Mouse (Mus musculus): ENCODE measurements around the gene Wdr92. TPM values are rescaled to one million over a fixed set of nuclear protein-coding genes. Genes with fewer than 3 reads are reported as not detected.

Gene Wdr92
- 33.9 and 35.2 TPM in 2 replicates for polyA plus RNA-seq (2014; fragmentation: Nextera tagmentation; extraction: Ambion mirVana)

- no peaks in the 10 kb centered on the region for H3K4me1 ChIP-seq (replicated peaks; ENCODE audit: control insufficient read depth, insufficient read depth, low read length)
- H3K9ac ChIP-seq (ENCODE audit: low read depth, low read length) = no peak within 1 kb of the TSS
- ATAC-seq (ENCODE audit: low FRiP score) = no peak
- 86% methylated on average over 3 of the region's 3 CpGs for WGBS
- DNase-seq (ENCODE audit: low spot score) = no peak
- H3K4me3 ChIP-seq (ENCODE audit: low read depth, low read length) = no peak within 1 kb of the TSS
- H3K9me3 ChIP-seq (ENCODE audit: control insufficient read depth, low read length) = no peaks in the 10 kb centered on the region
- no peak within 1 kb of the TSS for H3K27ac ChIP-seq (ENCODE audit: low read depth, low read length)
- H3K4me2 ChIP-seq (replicated peaks; ENCODE audit: low read depth, low read length) = no peak within 1 kb of the TSS
- H3K36me3 ChIP-seq (ENCODE audit: control insufficient read depth, insufficient read depth, low read length) = no peaks in the 10 kb centered on the region
- no peaks in the 10 kb centered on the region for H3K27me3 ChIP-seq (ENCODE audit: control insufficient read depth, insufficient read depth, low read length)
These were observed at the start of gene Wdr92 for GRCm38 (mm10) chr11:17181807-17182206. Gene Wdr92 (plus strand): TSS chr11:17182107.

- DNase-seq (ENCODE audit: low spot score) = no peak
- WGBS = 19% methylated on average over 6 of the region's 6 CpGs
- Histone ChIP-seq H3K9me3 (ENCODE audit: control insufficient read depth, low read length) (no peaks in the 10 kb centered on the region), H3K27ac (ENCODE audit: low read depth, low read length) (no peak overlapping the region), H3K27me3 (ENCODE audit: control insufficient read depth, insufficient read depth, low read length) (no peaks in the 10 kb centered on the region), H3K36me3 (ENCODE audit: control insufficient read depth, insufficient read depth, low read length) (no peaks in the 10 kb centered on the region), H3K9ac (ENCODE audit: low read depth, low read length) (no peak overlapping the region), H3K4me1 (replicated peaks; ENCODE audit: control insufficient read depth, insufficient read depth, low read length) (no peaks in the 10 kb centered on the region), H3K4me2 (replicated peaks; ENCODE audit: low read depth, low read length) (no peak overlapping the region), H3K4me3 (ENCODE audit: low read depth, low read length) (no peak overlapping the region)
- no peak for ATAC-seq (ENCODE audit: low FRiP score)
These were observed 46.3 kb upstream of the Wdr92 start for GRCm38 (mm10) chr11:17135638-17136037.

- no peaks in the 10 kb centered on the region for H3K36me3 ChIP-seq (ENCODE audit: control insufficient read depth, insufficient read depth, low read length)
- no peak overlapping the region for H3K4me2 ChIP-seq (replicated peaks; ENCODE audit: low read depth, low read length)
- WGBS = 76% methylated on average over 6 of the region's 6 CpGs
- no peak overlapping the region for H3K27ac ChIP-seq (ENCODE audit: low read depth, low read length)
- no peak overlapping the region for H3K4me3 ChIP-seq (ENCODE audit: low read depth, low read length)
- no peaks in the 10 kb centered on the region for H3K9me3 ChIP-seq (ENCODE audit: control insufficient read depth, low read length)
- H3K4me1 ChIP-seq (replicated peaks; ENCODE audit: control insufficient read depth, insufficient read depth, low read length) = no peaks in the 10 kb centered on the region
- H3K27me3 ChIP-seq (ENCODE audit: control insufficient read depth, insufficient read depth, low read length) = no peaks in the 10 kb centered on the region
- DNase-seq (ENCODE audit: low spot score) = no peak
- ATAC-seq (ENCODE audit: low FRiP score) = no peak
- H3K9ac ChIP-seq (ENCODE audit: low read depth, low read length) = no peak overlapping the region
These were observed 43.4 kb upstream of the Wdr92 start for GRCm38 (mm10) chr11:17138306-17139033.

DNA sequence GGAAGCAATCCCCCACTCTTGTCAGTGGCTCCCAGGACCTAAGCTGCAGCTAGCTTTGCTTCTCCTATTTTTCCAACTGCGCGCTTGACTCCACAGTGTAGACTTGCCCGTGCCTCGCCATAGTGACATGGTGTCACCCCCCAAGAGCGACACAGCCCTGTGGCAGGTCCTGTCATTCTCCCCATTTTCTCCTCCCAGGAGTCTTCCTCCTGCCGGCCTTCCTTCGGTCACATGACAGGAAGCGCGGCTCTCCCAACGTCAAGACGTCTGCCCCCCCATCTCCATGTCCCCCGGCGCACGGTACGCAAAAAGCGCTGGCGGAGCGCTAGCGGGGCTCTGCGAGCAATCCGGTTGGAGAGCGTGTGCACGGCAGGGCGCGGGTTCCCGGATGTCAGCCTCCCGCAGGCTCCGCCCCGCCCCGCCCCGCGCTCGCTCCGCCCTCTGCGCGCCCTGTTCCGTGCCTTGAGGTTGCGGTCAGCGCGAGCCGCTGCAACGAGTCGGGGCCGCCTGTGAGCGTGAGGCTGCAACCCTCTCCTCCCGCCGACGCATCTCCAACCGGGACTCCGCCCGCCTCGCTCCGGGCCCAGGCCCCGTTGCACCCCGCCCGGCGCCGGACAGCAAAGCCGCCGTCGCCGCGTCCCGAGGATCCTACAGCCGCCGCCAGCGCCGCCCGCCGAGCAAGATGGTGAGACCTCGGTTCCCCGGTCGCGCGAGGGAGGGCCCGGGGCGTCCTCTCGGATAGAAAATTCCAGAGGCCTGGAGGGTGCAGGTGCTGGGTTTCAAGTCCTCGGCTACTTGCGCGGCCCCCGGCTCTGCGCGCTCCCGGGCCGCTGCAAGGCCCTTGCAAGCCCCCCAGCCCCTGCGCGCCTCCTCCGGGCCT lies 22.8 kb upstream of the Wdr92 start, which contains the start of gene Ppp3r1:
Gene Ppp3r1 (plus strand): TSS at position 406 of the 880 bp plus-strand sequence.
- peak; percentile 97 for DNase-seq (ENCODE audit: low spot score)
- ATAC-seq (ENCODE audit: low FRiP score) = peak; percentile 98
- under 1% methylated on average over 65 of the region's 89 CpGs for WGBS

GRCm38 (mm10) chr11:17159738-17160241 lies 22.1 kb upstream of the Wdr92 start:
- 1% methylated on average over 41 of the region's 46 CpGs for WGBS
- peak; percentile 61 for ATAC-seq (ENCODE audit: low FRiP score)

More for the DNA sequence above, 22.8 kb upstream of the Wdr92 start, which contains the start of gene Ppp3r1:
- no peaks in the 10 kb centered on the region for H3K4me1 ChIP-seq (replicated peaks; ENCODE audit: control insufficient read depth, insufficient read depth, low read length)
- H3K4me3 ChIP-seq (ENCODE audit: low read depth, low read length) = peak within 1 kb of the TSS; percentile 87
- H3K27ac ChIP-seq (ENCODE audit: low read depth, low read length) = peak within 1 kb of the TSS; percentile 93
- H3K4me2 ChIP-seq (replicated peaks; ENCODE audit: low read depth, low read length) = peak within 1 kb of the TSS; percentile 50
- H3K9me3 ChIP-seq (ENCODE audit: control insufficient read depth, low read length) = no peaks in the 10 kb centered on the region
- H3K36me3 ChIP-seq (ENCODE audit: control insufficient read depth, insufficient read depth, low read length) = no peaks in the 10 kb centered on the region
- peak within 1 kb of the TSS; percentile 92 for H3K9ac ChIP-seq (ENCODE audit: low read depth, low read length)
- no peaks in the 10 kb centered on the region for H3K27me3 ChIP-seq (ENCODE audit: control insufficient read depth, insufficient read depth, low read length)

DNA sequence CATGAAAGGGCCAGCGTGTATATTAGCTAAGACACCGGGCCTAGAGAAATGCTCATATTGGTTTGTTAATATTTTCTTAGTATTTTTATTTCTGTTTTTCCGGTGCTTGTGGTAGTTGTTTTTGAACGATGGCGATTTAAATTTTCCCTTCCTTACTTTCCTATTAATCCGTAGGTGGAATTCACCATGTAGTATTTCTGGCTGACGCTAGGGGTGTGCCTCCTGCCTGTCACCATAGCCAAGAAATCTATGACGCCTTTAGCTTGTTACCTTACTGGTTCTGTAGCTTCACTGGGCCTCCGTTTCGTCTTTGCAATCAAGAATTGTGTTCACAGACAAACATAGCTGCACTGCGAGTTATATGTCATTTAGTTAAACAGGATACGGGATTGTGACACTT lies 21.7 kb upstream of the Wdr92 start:
- Histone ChIP-seq H3K9me3 (ENCODE audit: control insufficient read depth, low read length) (no peaks in the 10 kb centered on the region), H3K9ac (ENCODE audit: low read depth, low read length) (peak overlapping the region; percentile 92), H3K4me3 (ENCODE audit: low read depth, low read length) (peak overlapping the region; percentile 87), H3K4me2 (replicated peaks; ENCODE audit: low read depth, low read length) (peak overlapping the region; percentile 50), H3K27ac (ENCODE audit: low read depth, low read length) (peak overlapping the region; percentile 93; the same call in 1 of the 2 replicates), H3K27me3 (ENCODE audit: control insufficient read depth, insufficient read depth, low read length) (no peaks in the 10 kb centered on the region), H3K36me3 (ENCODE audit: control insufficient read depth, insufficient read depth, low read length) (no peaks in the 10 kb centered on the region), H3K4me1 (replicated peaks; ENCODE audit: control insufficient read depth, insufficient read depth, low read length) (no peaks in the 10 kb centered on the region)
- 3% methylated on average over 12 of the region's 12 CpGs for WGBS
- DNase-seq (ENCODE audit: low spot score) (peak; percentile 65), ATAC-seq (ENCODE audit: low FRiP score) (no peak)

More at GRCm38 (mm10) chr11:17159738-17160241, 22.1 kb upstream of the Wdr92 start:
- H3K27ac ChIP-seq (ENCODE audit: low read depth, low read length) = peak overlapping the region; percentile 93
- peak overlapping the region; percentile 92 for H3K9ac ChIP-seq (ENCODE audit: low read depth, low read length)
- peak; percentile 64 for DNase-seq (ENCODE audit: low spot score)
- H3K4me3 ChIP-seq (ENCODE audit: low read depth, low read length) = peak overlapping the region; percentile 87
- no peaks in the 10 kb centered on the region for H3K4me1 ChIP-seq (replicated peaks; ENCODE audit: control insufficient read depth, insufficient read depth, low read length)
- no peaks in the 10 kb centered on the region for H3K36me3 ChIP-seq (ENCODE audit: control insufficient read depth, insufficient read depth, low read length)
- peak overlapping the region; percentile 50 for H3K4me2 ChIP-seq (replicated peaks; ENCODE audit: low read depth, low read length)
- H3K27me3 ChIP-seq (ENCODE audit: control insufficient read depth, insufficient read depth, low read length) = no peaks in the 10 kb centered on the region
- no peaks in the 10 kb centered on the region for H3K9me3 ChIP-seq (ENCODE audit: control insufficient read depth, low read length)

- no peak overlapping the region for H3K27ac ChIP-seq (ENCODE audit: low read depth, low read length)
- no peak overlapping the region for H3K9ac ChIP-seq (ENCODE audit: low read depth, low read length)
- no peaks in the 10 kb centered on the region for H3K4me1 ChIP-seq (replicated peaks; ENCODE audit: control insufficient read depth, insufficient read depth, low read length)
- no peak overlapping the region for H3K4me3 ChIP-seq (ENCODE audit: low read depth, low read length)
- ATAC-seq (ENCODE audit: low FRiP score) (no peak), DNase-seq (ENCODE audit: low spot score) (no peak)
- no peaks in the 10 kb centered on the region for H3K27me3 ChIP-seq (ENCODE audit: control insufficient read depth, insufficient read depth, low read length)
- H3K36me3 ChIP-seq (ENCODE audit: control insufficient read depth, insufficient read depth, low read length) = no peaks in the 10 kb centered on the region
- 86% methylated on average over 1 of the region's 1 CpGs for WGBS
- H3K9me3 ChIP-seq (ENCODE audit: control insufficient read depth, low read length) = no peaks in the 10 kb centered on the region
- H3K4me2 ChIP-seq (replicated peaks; ENCODE audit: low read depth, low read length) = no peak overlapping the region
These were observed 18.0 kb upstream of the Wdr92 start for GRCm38 (mm10) chr11:17163956-17164355.

- ATAC-seq (ENCODE audit: low FRiP score) (no peak), DNase-seq (ENCODE audit: low spot score) (no peak)
- no peak overlapping the region for H3K4me3 ChIP-seq (ENCODE audit: low read depth, low read length)
- no peaks in the 10 kb centered on the region for H3K9me3 ChIP-seq (ENCODE audit: control insufficient read depth, low read length)
- 91% methylated on average over 7 of the region's 7 CpGs for WGBS
- H3K27me3 ChIP-seq (ENCODE audit: control insufficient read depth, insufficient read depth, low read length) = no peaks in the 10 kb centered on the region
- H3K4me1 ChIP-seq (replicated peaks; ENCODE audit: control insufficient read depth, insufficient read depth, low read length) = no peaks in the 10 kb centered on the region
- H3K9ac ChIP-seq (ENCODE audit: low read depth, low read length) = no peak overlapping the region
- H3K27ac ChIP-seq (ENCODE audit: low read depth, low read length) = no peak overlapping the region
- no peak overlapping the region for H3K4me2 ChIP-seq (replicated peaks; ENCODE audit: low read depth, low read length)
- no peaks in the 10 kb centered on the region for H3K36me3 ChIP-seq (ENCODE audit: control insufficient read depth, insufficient read depth, low read length)
These were observed 15.3 kb upstream of the Wdr92 start for GRCm38 (mm10) chr11:17166627-17167026.
